Mouse (Mus musculus) testis, adult 2 months (tissue): ENCODE measurements at regions not wholly inside any gene's neighbourhood (a gene's known extent, or its start where the extent isn't known, plus 50 kb on each side); places are given as distances from the start of the nearest gene placed in this dataset.
A peak's percentile ranks its signal among the peaks of the same experiment; 100 is the strongest.

ENCODE experiments used
- H3K27ac ChIP-seq: fragments of 200-500 bp; 2 replicates; pipeline ENCODE4 v1.5.1; 2012; ENCODE audit warnings: low read depth, low read length; ENCODE audit not compliant: control insufficient read depth, insufficient read depth
- H3K27me3 ChIP-seq: fragments of 200-500 bp; 2 replicates; pipeline ENCODE4 v1.6.1; 2012; ENCODE audit warnings: mild to moderate bottlenecking, low read length, moderate library complexity; ENCODE audit not compliant: control insufficient read depth, insufficient read depth
- H3K36me3 ChIP-seq: fragments of 200-500 bp; 2 replicates; pipeline ENCODE4 v1.6.1; 2012; ENCODE audit warnings: mild to moderate bottlenecking, low read length; ENCODE audit not compliant: control insufficient read depth, insufficient read depth
- H3K4me1 ChIP-seq: fragments of 200-500 bp; 2 replicates; pipeline ENCODE4 v1.6.1; 2012; ENCODE audit warnings: low read length; ENCODE audit not compliant: control insufficient read depth, insufficient read depth
- H3K4me3 ChIP-seq: fragments of 200-500 bp; 2 replicates; pipeline ENCODE4 v1.5.1; 2012; ENCODE audit warnings: low read depth, mild to moderate bottlenecking, low read length, moderate library complexity, mixed read lengths; ENCODE audit not compliant: control insufficient read depth
- CTCF ChIP-seq: fragments of 200-500 bp; IDR thresholded peaks from 2 replicates; pipeline ENCODE4 v1.5.1; 2012; ENCODE audit warnings: low read depth, mild to moderate bottlenecking, inconsistent platforms, low read length, moderate library complexity; ENCODE audit not compliant: control insufficient read depth, insufficient read depth, insufficient replicate concordance
- POLR2A ChIP-seq: fragments of 200-500 bp; IDR thresholded peaks from 2 replicates; pipeline ENCODE4 v1.6.1; 2012; ENCODE audit warnings: low read depth, mild to moderate bottlenecking, inconsistent platforms, low read length, moderate library complexity; ENCODE audit not compliant: control insufficient read depth

DNA sequence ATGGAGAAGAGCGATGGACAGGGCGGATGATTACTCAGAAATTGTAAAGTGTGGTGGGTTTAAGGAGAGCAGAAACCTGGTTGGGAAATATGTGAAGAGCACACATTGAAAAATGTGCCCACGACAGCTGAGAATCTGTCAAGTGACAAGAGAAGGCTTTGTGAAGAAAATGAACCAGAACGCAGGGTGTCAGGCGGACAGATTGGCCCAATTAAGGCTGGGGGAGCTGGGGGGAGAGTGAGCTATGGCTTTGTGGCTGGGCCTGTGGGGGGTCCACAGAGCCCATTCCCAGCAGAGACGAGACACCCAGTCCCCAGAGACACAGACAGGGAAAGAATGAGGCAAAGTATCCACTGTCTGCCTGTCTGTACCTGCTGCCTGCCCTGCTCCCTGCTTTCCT lies 153.3 kb downstream of the Shq1 start:
- H3K27me3 ChIP-seq = no peaks in the 10 kb centered on the region
- TF ChIP-seq POLR2A (no peak), CTCF (no peak)
- no peaks in the 10 kb centered on the region for H3K4me1 ChIP-seq
- no peak overlapping the region for H3K27ac ChIP-seq
- H3K4me3 ChIP-seq = no peak overlapping the region
- no peaks in the 10 kb centered on the region for H3K36me3 ChIP-seq

DNA sequence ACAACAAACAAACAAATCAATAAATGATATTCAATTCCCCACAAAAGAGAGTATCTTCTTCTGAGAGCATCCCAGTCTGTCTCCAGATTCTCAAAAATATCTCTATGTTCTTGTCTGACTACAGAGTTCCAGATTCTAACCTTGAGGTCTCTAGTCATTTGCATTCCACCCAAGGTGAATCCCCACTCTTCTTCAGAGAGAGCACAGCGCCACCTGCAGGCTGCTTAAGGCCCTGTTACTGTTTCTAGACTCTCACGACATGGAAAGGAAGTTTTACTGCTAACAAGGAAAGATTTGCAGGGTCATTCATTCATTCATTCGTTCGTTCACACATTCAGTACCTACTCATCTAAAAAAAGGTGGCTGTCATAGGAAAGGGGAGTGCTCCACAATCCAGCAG lies 158.3 kb downstream of the Shq1 start:
- Histone ChIP-seq H3K36me3 (no peaks in the 10 kb centered on the region), H3K4me1 (no peaks in the 10 kb centered on the region)
- no peak for TF ChIP-seq POLR2A
- TF ChIP-seq CTCF = peak; percentile 37; the same call in 1 of the 2 replicates

DNA sequence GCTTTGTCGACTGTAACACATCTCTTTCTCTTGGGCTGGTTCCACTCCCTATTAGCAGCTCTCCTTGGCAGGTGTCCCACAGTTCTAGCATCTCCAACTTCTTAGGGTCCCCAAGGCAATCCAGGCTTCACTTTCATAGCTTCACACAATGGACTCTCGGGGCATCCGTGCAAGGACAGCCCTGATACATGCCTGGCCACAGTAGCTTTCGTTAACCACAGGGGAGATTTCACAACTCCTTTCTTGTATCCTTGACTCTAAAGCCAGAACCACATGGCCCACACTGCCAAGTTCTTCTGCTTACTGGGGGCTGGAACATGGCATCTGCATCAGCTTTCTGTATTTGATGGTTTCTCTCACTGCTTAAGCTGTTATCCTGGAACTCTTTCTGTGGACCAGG lies 160.3 kb downstream of the Shq1 start:
- Histone ChIP-seq H3K27me3 (no peaks in the 10 kb centered on the region), H3K27ac (no peak overlapping the region)

More for the DNA sequence above, 158.3 kb downstream of the Shq1 start:
- H3K27ac ChIP-seq = no peak overlapping the region
- no peak overlapping the region for H3K4me3 ChIP-seq
- no peaks in the 10 kb centered on the region for H3K27me3 ChIP-seq

DNA sequence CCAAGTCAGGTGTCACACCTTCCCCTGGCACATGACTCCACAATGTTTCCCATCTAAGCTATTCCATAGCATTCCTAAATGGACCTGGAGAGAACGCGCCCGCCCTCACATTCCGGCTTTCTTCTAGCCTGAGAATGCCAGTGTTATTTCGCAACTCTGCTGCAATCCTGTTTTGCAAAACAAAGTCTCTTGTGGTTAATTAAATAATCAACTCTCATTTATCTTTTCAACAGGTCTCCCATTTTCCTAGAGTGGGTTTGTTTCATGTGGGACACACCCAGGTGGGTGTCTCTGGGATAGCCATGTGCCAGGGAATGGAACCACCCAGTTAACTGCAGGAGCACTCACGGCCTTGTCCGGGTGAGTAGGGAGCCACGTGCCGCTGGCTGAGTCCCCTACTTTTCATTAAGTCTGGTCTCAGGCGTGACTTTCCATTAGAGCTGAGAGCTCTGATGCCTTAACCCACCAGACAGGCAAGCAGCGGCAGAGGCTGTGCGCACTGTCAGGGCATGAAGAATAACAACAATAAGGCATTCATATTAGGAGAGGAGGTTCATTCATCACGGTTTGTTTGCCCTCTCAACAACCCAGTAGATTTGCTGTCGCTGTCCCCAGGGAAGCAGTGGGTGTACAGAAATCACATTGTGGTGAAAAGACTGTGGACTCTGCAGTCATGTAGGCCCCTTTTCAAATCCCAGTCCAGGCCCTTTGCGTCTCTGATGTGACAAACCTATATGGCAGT lies 165.3 kb downstream of the Shq1 start:
- Histone ChIP-seq H3K27ac (no peak overlapping the region), H3K27me3 (no peaks in the 10 kb centered on the region)
- no peak for TF ChIP-seq POLR2A
- no peak for TF ChIP-seq CTCF

More for the DNA sequence above, 160.3 kb downstream of the Shq1 start:
- H3K4me1 ChIP-seq = no peaks in the 10 kb centered on the region
- H3K4me3 ChIP-seq = no peak overlapping the region
- no peaks in the 10 kb centered on the region for H3K36me3 ChIP-seq
- TF ChIP-seq POLR2A = no peak
- no peak for TF ChIP-seq CTCF

DNA sequence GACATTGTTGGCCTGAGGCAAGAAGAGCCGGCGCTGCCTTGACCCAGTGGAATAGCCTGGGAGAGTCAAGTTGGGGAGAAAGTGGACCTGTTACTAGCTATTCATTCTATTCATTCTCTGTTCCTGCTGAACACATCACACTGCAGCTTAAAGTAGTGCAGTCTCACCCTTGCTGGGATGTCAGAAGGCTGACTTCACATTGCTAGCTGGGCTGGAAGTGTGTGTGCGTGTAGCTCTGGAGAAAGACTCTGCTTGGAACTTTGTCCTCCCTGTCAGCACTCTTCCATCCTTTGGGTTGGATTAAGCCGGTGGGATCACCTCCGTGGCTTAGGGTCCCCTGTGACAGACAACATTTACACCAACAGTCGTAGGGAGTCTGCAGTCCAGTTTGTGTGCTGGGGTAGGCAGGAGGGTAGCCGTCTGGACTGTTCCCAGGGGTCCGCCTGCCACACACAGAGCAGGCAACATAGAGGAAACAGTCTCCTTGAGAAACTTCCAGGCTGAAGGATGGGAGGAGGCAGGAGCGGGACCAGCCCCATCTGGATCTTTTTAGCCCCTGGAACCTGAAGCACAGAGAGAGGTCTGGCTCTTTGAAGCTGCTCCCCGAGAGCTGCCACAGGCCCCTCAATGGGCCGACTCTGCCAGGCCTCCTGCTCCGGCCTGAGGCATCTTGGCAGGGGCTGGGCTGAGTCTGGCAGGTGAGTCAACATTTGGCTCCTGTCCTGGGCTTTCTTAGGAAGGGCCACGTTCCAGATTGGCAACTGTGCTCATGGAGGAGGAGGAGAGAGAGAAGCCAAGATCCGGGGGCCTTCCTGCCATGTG lies 167.8 kb downstream of the Shq1 start:
- Histone ChIP-seq H3K4me1 (no peaks in the 10 kb centered on the region), H3K27me3 (no peaks in the 10 kb centered on the region), H3K36me3 (no peaks in the 10 kb centered on the region), H3K4me3 (no peak overlapping the region), H3K27ac (no peak overlapping the region)
- no peak for TF ChIP-seq POLR2A
- TF ChIP-seq CTCF = no peak

More for the DNA sequence above, 165.3 kb downstream of the Shq1 start:
- no peaks in the 10 kb centered on the region for H3K36me3 ChIP-seq
- H3K4me3 ChIP-seq = no peak overlapping the region
- no peaks in the 10 kb centered on the region for H3K4me1 ChIP-seq

DNA sequence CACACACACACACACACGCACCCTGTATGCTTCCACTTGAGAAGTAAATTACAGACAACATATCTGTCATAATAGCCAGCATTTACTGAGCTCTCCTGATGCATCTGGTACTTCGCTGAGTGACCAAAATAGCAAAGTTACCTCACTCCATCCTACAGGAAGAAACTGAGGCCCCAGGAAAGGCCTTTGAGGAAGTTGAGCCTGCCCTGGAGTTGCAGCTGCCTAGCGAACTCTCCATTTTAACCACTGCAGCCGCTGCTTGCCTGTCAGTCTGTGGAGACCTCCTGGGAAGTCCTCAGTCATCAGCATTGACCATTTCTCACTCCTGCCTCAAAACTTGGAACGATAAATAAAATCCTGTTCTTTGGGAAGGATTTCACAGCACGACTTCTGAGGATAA lies 168.8 kb downstream of the Shq1 start:
- Histone ChIP-seq H3K4me3 (no peak overlapping the region), H3K4me1 (no peaks in the 10 kb centered on the region), H3K27ac (no peak overlapping the region), H3K27me3 (no peaks in the 10 kb centered on the region), H3K36me3 (no peaks in the 10 kb centered on the region)
- TF ChIP-seq POLR2A (no peak), CTCF (no peak)

DNA sequence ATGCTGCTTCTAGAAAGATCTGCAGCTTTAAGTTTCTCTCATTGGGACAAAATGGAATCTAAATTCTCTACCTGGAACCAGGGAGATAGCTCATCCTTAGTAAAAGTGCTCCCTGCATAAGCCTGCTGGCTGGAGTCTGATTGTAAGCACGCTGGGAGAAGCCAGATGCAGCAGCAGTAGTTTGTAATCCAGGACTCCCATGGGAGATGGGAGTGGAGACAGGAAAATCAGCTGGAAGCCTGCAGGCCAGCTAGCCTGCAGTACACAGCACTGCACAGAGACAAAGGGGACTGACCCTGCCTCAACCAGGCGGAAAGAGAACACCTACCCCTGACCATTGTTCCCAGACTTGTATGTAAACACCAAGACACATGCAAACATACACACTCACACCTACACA lies 170.2 kb downstream of the Shq1 start:
- Histone ChIP-seq H3K27ac (no peak overlapping the region), H3K27me3 (no peaks in the 10 kb centered on the region)
- no peak for TF ChIP-seq CTCF
- TF ChIP-seq POLR2A = no peak

More for the DNA sequence above, 170.2 kb downstream of the Shq1 start:
- H3K4me1 ChIP-seq = no peaks in the 10 kb centered on the region
- no peak overlapping the region for H3K4me3 ChIP-seq
- H3K36me3 ChIP-seq = no peaks in the 10 kb centered on the region
